Mouse (Mus musculus): ENCODE measurements around the gene Defa37. TPM values are rescaled to one million over a fixed set of nuclear protein-coding genes. Genes with fewer than 3 reads are reported as not detected.
"Not testable (repeated sequence)": the region's sequence is repeated elsewhere in the genome, so short reads cannot be mapped to it uniquely, and the experiment has no call there.

The Defa37 gene
- total RNA-seq (2021): not detected
- polyA plus RNA-seq (2012; rRNA removed): not detected in 2 replicates
- long read RNA-seq: 0 reads

GRCm38 (mm10) chr8:21565086-21565485 lies at the start of gene Defa37:
TSS of gene Defa37 (plus strand) at chr8:21565386.
- DNase-seq: not testable (repeated sequence)

- DNase-seq: not testable (repeated sequence)
Observed at GRCm38 (mm10) chr8:21528732-21529131, 36.5 kb upstream of the Defa37 start, which contains the start of gene Defa32. TSS of gene Defa32 (plus strand) at chr8:21529032.

GRCm38 (mm10) chr8:21582706-21583105 lies 17.5 kb downstream of the Defa37 start, which contains the start of gene Defa28:
TSS of gene Defa28 (plus strand) at chr8:21583006.
- not testable (repeated sequence) for DNase-seq

- not testable (repeated sequence) for DNase-seq
Observed at GRCm38 (mm10) chr8:21594408-21594807, 29.2 kb downstream of the Defa37 start, which contains the start of gene Gm7861. TSS of gene Gm7861 (minus strand) at chr8:21594508.

Other genes with a start within 250 kb of the Defa37 start
- gene Defa27, start 249.8 kb upstream of the Defa37 start, total RNA-seq (2021): not detected
- gene Defa27, start 249.8 kb upstream of the Defa37 start, polyA plus RNA-seq (2012; rRNA removed): not detected in 2 replicates
- not detected for gene Defa29, start 238.4 kb upstream of the Defa37 start, total RNA-seq (2021)
- not detected in 2 replicates for gene Defa29, start 238.4 kb upstream of the Defa37 start, polyA plus RNA-seq (2012; rRNA removed)
- gene Defa2, start 186.9 kb upstream of the Defa37 start, total RNA-seq (2021): not detected
- gene Defa2, start 186.9 kb upstream of the Defa37 start, polyA plus RNA-seq (2012; rRNA removed): not detected in 2 replicates
- not detected for gene Defa33, start 173.6 kb upstream of the Defa37 start, total RNA-seq (2021)
- gene Defa33, start 173.6 kb upstream of the Defa37 start, polyA plus RNA-seq (2012; rRNA removed): not detected in 2 replicates
- gene Defa36, start 138.0 kb upstream of the Defa37 start, total RNA-seq (2021): not detected
- gene Defa36, start 138.0 kb upstream of the Defa37 start, polyA plus RNA-seq (2012; rRNA removed): not detected in 2 replicates
- gene Gm7849, start 108.8 kb upstream of the Defa37 start, total RNA-seq (2021): not detected
- not detected in 2 replicates for gene Gm7849, start 108.8 kb upstream of the Defa37 start, polyA plus RNA-seq (2012; rRNA removed)
- gene Defa20, start 56.1 kb upstream of the Defa37 start, total RNA-seq (2021): not detected
- gene Defa20, start 56.1 kb upstream of the Defa37 start, polyA plus RNA-seq (2012; rRNA removed): not detected in 2 replicates
- not detected for gene Defa32, start 36.4 kb upstream of the Defa37 start, total RNA-seq (2021)
- not detected in 2 replicates for gene Defa32, start 36.4 kb upstream of the Defa37 start, polyA plus RNA-seq (2012; rRNA removed)
- not detected for gene Defa28, start 17.6 kb downstream of the Defa37 start, total RNA-seq (2021)
- not detected in 2 replicates for gene Defa28, start 17.6 kb downstream of the Defa37 start, polyA plus RNA-seq (2012; rRNA removed)
- gene Gm7861, start 29.1 kb downstream of the Defa37 start, total RNA-seq (2021): not detected
- gene Gm7861, start 29.1 kb downstream of the Defa37 start, polyA plus RNA-seq (2012; rRNA removed): not detected in 2 replicates
- gene Defa26, start 52.8 kb downstream of the Defa37 start, total RNA-seq (2021): not detected
- not detected in 2 replicates for gene Defa26, start 52.8 kb downstream of the Defa37 start, polyA plus RNA-seq (2012; rRNA removed)
- gene Defa17, start 90.4 kb downstream of the Defa37 start, total RNA-seq (2021): not detected
- not detected in 2 replicates for gene Defa17, start 90.4 kb downstream of the Defa37 start, polyA plus RNA-seq (2012; rRNA removed)
- not detected for gene Defa34, start 100.4 kb downstream of the Defa37 start, total RNA-seq (2021)
- gene Defa34, start 100.4 kb downstream of the Defa37 start, polyA plus RNA-seq (2012; rRNA removed): not detected in 2 replicates
- not detected for gene AY761184, start 138.3 kb downstream of the Defa37 start, total RNA-seq (2021)
- gene AY761184, start 138.3 kb downstream of the Defa37 start, polyA plus RNA-seq (2012; rRNA removed): not detected in 2 replicates
- not detected for gene Defa24, start 169.1 kb downstream of the Defa37 start, total RNA-seq (2021)
- not detected in 2 replicates for gene Defa24, start 169.1 kb downstream of the Defa37 start, polyA plus RNA-seq (2012; rRNA removed)

Measured in adrenal gland, adult 2 months (tissue).